11 mouse cellular contexts compared by ENCODE assay signal in genomic region chr5:63982296-63982695, GRCm38 (mm10). TPM values are rescaled to one million over a fixed set of nuclear protein-coding genes. Genes with fewer than 3 reads are reported as not detected.
DNase-seq lines count a peak whose midpoint lies in the region; ATAC-seq and TF ChIP-seq lines count a peak whose summit lies in the region.
"Had no signal": no experiment of that assay in that cellular context is flagged by ENCODE, and none has a peak within 500 bp of the region (broad histone marks: within the 10 kb centered on the region; RNA-seq: fewer than 3 reads in every experiment).

No protein-coding gene starts in this region.

- CTCF ChIA-PET in Patski (lab: Charles Lee): interaction anchor here (1.3 to 1.7 kb wide), 3 partner anchors 15 to 40 kb away, joined by 3 read pairs; no protein-coding TSS in a partner anchor

- ATAC-seq in frontal cortex, adult (ENCODE audit: low TSS enrichment): peak; percentile 44
- peak; percentile 95 for ATAC-seq in Patski
- ATAC-seq in heart, embryonic 13.5 days (ENCODE audit: extremely low read depth, insufficient number of reproducible peaks, low FRiP score, low TSS enrichment): no peak; the same call in 1 of the 2 replicates
- ATAC-seq in lung, embryonic 16.5 days (ENCODE audit: low read depth): no peak
- ATAC-seq in forebrain, embryonic 16.5 days: no peak
- ATAC-seq: activated CD4-positive, CD25-positive, alpha-beta regulatory T cell, adult 4 months had no signal

- no peaks in the 10 kb centered on the region for H3K27me3 ChIP-seq in Patski
- no peaks in the 10 kb centered on the region for H3K27me3 ChIP-seq in heart, embryonic 13.5 days (replicated peaks)
- no peaks in the 10 kb centered on the region for H3K27me3 ChIP-seq in lung, embryonic 16.5 days (ENCODE audit: control insufficient read depth, insufficient read depth, low read depth, low read length)
- no peaks in the 10 kb centered on the region for H3K27me3 ChIP-seq in forebrain, embryonic 16.5 days (replicated peaks; ENCODE audit: control insufficient read depth, insufficient read depth, low read length)

- in situ Hi-C loops in Patski (cut with MboI; ENCODE audit: low pct_unique_long_range_greater_than_20kb): no loop called here

- H3K4me1 ChIP-seq in heart, embryonic 13.5 days: peaks cover 10% of the 10 kb centered on the region; the same call in 1 of the 2 replicates
- peaks cover 5% of the 10 kb centered on the region for H3K4me1 ChIP-seq in lung, embryonic 16.5 days (replicated peaks; ENCODE audit: control insufficient read depth, insufficient read depth, low read length)
- H3K4me1 ChIP-seq in forebrain, embryonic 16.5 days (replicated peaks; ENCODE audit: control insufficient read depth, insufficient read depth, low read length): peaks cover 4% of the 10 kb centered on the region
- H3K4me1 ChIP-seq: megakaryocyte, embryonic 14.5 days had no signal

- H3K4me3 ChIP-seq in heart, embryonic 13.5 days: no peak overlapping the region
- no peak overlapping the region for H3K4me3 ChIP-seq in lung, embryonic 16.5 days (ENCODE audit: low read length)
- H3K4me3 ChIP-seq in forebrain, embryonic 16.5 days (replicated peaks; ENCODE audit: low read length): no peak overlapping the region
- H3K4me3 ChIP-seq: megakaryocyte, embryonic 14.5 days had no signal

- POLR2A ChIA-PET in Patski (lab: Charles Lee): no interaction called here

- H3K9me3 ChIP-seq in heart, embryonic 13.5 days: no peaks in the 10 kb centered on the region
- H3K9me3 ChIP-seq in lung, embryonic 16.5 days (ENCODE audit: control insufficient read depth, low read length): no peaks in the 10 kb centered on the region
- no peaks in the 10 kb centered on the region for H3K9me3 ChIP-seq in forebrain, embryonic 16.5 days (ENCODE audit: control insufficient read depth, low read length)
- H3K9me3 ChIP-seq: megakaryocyte, embryonic 14.5 days had no signal

- H3K9ac ChIP-seq in heart, embryonic 13.5 days: no peak overlapping the region
- H3K9ac ChIP-seq in lung, embryonic 16.5 days (ENCODE audit: low read length): no peak overlapping the region; the same call in 1 of the 2 replicates
- no peak overlapping the region for H3K9ac ChIP-seq in forebrain, embryonic 16.5 days (replicated peaks; ENCODE audit: low read depth, low read length)

- no peaks in the 10 kb centered on the region for H3K36me3 ChIP-seq in heart, embryonic 13.5 days
- no peaks in the 10 kb centered on the region for H3K36me3 ChIP-seq in lung, embryonic 16.5 days (ENCODE audit: control insufficient read depth, insufficient read depth, low read length)
- no peaks in the 10 kb centered on the region for H3K36me3 ChIP-seq in forebrain, embryonic 16.5 days (ENCODE audit: control insufficient read depth, insufficient read depth)

- TF ChIP-seq CTCF in Patski (IDR thresholded peaks at IDR 0.05): no peak

- DNase-seq in frontal cortex, postnatal 14 days (ENCODE audit: low spot score in 2 of 2): no peak
- DNase-seq in Patski (ENCODE audit: low read depth, low spot score) (peak; percentile 96), adipocyte (ENCODE audit: low spot score) (no peak)
- DNase-seq in spleen, postnatal 4 days (ENCODE audit: low spot score in 2 of 2): no peak
- DNase-seq: thymus, adult 2 months had no signal

- no peak overlapping the region for H3K27ac ChIP-seq in heart, embryonic 13.5 days (replicated peaks)
- no peak overlapping the region for H3K27ac ChIP-seq in lung, embryonic 16.5 days (ENCODE audit: low read length)
- H3K27ac ChIP-seq in forebrain, embryonic 16.5 days (ENCODE audit: low read length): no peak overlapping the region

- H3K4me2 ChIP-seq in heart, embryonic 13.5 days: peak overlapping the region; percentile 46
- peak overlapping the region; percentile 21; the same call in 1 of the 2 replicates for H3K4me2 ChIP-seq in lung, embryonic 16.5 days (ENCODE audit: low read depth, low read length)
- no peak overlapping the region for H3K4me2 ChIP-seq in forebrain, embryonic 16.5 days (ENCODE audit: low read length)

- WGBS in heart, embryonic 13.5 days: 22% methylated on average over 11 of the region's 11 CpGs
- WGBS in lung, embryonic 16.5 days: 23% methylated on average over 11 of the region's 11 CpGs
- 63% methylated on average over 11 of the region's 11 CpGs for WGBS in forebrain, embryonic 16.5 days

RNA-seq across cellular contexts. Expression of gene Rell1, which starts 13.6 kb away (rescaled TPM):
- 100 TPM for polyA plus RNA-seq in Patski (2021)
- polyA plus RNA-seq in heart, embryonic 13.5 days (2015; fragmentation: Nextera tagmentation; extraction: Ambion mirVana): 7.8 and 9.2 TPM in 2 replicates
- 26.7 and 27.4 TPM in 2 replicates for polyA plus RNA-seq in lung, embryonic 16.5 days (2015; fragmentation: Nextera tagmentation; extraction: Ambion mirVana)
- 13.0 and 15.4 TPM in 2 replicates for polyA plus RNA-seq in forebrain, embryonic 16.5 days (2015; fragmentation: Nextera tagmentation; extraction: Ambion mirVana)

Comparison
In these comparisons a context has a peak if more than half of its experiments do, and no peak if none do; other contexts are left out.
1. ATAC-seq: peak in frontal cortex, adult (single experiment) and Patski (single experiment); none in heart, embryonic 13.5 days (single experiment), lung, embryonic 16.5 days (single experiment) and forebrain, embryonic 16.5 days (single experiment).